Mouse (Mus musculus) urinary bladder, postnatal 10 days (tissue): ENCODE data around the gene Ajm1.
"Not testable (repeated sequence)": the region's sequence is repeated elsewhere in the genome, so short reads cannot be mapped to it uniquely, and the experiment has no call there.

Experiments
- DNase-seq: peaks from one replicate; pipeline ENCODE4 v3.0.0; 2022; ENCODE audit warnings: low spot score

The Ajm1 gene

DNA sequence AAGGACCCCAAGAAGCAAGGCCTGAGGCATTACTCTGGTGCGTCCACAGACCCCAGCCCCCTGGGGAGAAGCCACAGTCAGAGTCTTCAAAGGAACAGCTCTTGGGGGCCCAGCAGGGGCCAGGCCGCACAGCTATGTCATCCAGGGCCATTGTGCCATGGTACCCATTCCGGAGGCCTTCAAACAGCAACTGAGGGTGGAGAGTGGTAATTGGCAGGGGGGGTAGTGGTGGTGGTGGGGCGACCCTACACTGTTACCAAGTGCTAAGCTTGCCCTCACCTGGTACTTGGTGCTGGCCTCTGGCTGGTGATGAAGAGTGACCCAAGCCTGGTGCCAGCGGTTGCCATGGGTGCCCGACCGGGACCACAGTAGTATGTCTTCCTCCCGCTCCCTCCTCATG, 15.8 kb downstream of the Ajm1 start:
- no peak for DNase-seq

DNA sequence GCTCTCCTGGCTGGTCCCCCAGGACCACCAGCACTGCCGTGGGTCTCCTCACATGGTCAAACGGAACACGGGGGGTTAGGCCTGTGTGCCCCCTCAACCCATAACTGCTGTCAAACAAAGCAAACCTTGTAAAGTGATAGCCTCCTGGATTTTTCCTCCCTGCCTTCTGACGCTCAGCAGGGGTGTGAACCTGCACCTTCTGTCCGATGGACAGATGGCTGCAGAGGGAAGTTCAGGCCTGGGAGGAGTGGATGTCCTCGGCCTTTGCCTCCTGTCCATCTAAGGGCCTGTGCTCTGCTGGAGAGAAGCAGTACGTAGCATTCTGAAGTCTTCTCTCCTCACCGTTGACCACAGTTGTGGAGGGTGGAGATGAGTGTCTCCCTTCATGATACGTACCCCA, 19.6 kb downstream of the Ajm1 start:
- DNase-seq, result no peak

DNA sequence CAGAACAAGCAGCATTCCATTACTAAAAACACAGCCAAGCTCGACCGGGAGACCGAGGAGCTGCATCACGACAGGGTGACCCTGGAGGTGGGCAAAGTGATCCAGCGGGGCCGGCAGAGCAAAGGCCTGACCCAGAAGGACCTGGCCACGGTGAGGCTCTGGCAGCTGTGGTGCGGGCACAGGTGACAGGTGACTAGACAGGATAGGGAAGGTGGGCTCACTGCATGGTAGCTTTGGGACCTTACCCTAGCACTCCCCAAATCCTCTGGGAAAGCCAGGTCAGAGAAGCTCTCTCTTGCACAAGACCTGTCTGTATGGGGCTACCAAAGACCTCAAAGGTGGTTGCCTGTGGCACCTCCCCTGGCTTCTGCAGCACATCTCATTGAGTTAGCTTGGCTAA, 21.0 kb downstream of the Ajm1 start:
- no peak for DNase-seq

DNA sequence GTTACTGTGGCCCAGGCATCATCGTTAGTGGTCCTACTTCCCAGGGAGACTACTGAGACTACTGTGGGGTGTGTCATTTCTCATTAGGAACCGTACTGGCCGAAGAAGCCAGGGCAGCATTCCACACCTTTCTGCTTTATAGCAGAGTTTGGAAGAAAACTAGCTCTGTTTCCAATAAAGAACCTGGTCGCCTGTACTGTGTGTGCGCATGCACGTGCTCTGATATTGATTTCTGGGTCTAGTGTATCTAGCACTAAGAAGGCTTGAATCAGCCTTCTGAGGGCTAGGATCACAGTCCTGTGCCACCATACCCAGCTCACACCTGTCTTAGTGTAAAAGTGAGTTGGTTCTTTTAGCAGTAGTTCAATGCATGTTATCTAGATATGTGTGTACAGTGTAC, 22.8 kb downstream of the Ajm1 start:
- no peak for DNase-seq

DNA sequence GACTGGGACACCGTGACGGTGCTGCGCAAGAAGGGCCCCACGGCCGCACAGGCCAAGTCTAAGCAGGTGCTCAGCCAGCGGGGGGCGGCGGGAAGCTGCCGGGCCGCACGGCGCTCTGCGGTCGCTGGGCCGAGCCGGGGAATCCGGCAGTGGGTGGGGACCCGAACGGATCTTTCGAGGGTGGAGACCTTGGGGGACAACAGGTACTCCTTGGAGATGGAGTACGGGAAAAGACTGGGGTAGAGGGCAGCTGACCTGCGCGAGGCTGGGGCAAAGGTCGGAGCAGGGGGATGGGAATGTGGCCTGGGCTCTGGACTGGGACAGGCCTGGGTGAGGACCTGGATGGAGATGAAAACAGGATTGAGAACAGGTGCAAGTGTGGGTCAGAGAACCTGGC, 23.6 kb downstream of the Ajm1 start:
- DNase-seq, result no peak

DNA sequence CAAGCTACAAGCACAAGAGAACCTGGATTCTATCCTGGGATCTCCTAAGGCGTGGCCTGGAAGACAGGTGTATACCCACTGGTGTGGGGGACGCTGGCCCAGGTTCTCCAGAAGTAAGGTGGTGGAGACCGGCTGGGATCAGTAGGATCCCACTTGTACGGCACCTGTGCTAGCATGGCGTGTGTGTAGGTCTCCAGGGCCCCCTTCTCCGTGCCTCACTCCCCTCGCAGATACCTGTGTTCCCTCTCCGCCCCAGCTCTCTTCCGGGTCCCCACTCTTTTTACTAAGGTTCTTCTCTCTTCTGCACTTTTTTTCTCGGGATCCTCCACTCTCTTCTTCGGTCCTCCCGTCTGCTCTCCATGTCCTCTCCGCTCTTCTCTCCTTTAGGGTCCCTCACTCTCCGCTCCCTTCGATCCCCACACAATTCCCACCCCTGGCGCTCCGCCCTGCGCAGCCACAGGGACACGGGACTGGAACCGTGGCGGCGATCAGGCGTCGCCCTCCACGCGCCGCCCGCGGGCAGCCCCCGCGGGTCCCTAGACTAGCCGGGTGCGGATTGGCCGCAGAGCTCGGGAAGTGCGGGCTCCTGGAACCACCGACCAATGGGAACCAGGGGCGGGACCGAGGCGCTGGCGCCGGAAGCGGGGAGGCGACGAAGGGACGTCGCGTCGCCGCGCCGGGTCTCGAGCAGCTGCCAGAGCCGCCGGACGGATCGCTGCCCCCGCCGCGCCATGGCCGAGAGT, 24.2 kb downstream of the Ajm1 start, which contains the start of gene Edf1:
Gene Edf1 (plus strand): TSS at position 627 of the 743 bp plus-strand sequence.
- peak; percentile 74 for DNase-seq

DNA sequence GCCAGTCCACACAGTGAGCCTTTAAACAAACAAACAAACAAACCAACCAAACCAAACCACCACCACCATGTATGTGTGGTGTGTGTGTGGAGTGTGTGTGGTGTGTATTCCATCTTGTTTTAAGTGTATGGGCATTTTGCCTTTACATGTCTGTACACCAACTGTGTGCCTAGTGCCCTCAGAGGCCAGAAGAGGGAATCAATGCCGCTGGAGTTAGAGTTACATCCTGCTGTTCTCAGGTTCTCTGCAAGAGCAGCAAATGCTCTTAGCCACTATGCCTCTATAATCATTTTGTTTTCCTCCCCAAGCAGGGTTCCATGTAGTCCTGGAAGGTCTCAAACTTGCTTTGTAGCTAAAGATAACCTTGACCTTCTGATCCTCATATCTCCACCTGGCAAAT, 25.3 kb downstream of the Ajm1 start:
- no peak for DNase-seq

DNA sequence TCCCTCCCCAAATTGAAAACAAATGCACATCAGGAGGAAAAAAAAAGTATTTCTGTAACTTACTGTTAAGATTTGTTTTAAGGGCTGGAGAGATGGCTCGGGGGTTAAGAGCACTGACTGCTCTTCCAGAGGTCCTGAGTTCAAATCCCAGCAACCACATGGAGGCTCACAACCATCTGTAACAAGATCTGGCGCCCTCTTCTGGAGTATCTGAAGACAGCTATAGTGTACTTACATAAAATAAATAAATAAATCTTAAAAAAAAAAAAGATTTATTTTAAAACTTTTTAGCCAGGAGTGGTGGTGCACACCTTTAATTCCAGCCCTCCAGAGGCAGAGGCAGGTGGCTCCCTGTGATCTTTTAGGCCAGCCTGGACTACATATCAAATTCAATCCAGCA, 26.1 kb downstream of the Ajm1 start:
- not testable (repeated sequence) for DNase-seq

DNA sequence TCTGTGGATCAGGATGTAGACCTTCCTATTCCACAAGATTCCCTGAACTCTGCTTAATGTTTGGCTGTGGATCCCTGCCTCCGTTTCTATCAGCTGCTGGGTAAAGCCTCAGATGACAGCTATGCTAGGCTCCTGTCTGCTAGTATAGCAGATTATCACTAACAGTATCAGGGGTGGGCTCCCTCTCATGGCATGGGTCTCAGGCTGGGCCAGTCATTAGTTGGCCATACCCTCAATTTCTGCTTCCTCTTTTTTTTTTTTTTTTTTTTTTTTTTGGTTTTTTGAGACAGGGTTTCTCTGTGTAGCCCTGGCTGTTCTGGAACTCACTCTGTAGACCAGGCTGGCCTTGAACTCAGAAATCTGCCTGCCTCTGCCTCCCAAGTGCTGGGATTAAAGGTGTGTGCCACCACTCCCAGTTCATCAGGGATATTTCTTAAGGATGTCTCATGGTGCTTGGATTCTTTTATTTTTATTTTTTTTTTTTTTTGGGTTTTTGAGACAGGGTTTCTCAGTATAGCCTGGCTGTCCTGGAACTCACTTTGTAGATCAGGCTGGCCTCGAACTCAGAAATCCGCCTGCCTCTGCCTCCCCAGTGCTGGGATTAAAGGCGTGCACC, 28.3 kb downstream of the Ajm1 start:
- not testable (repeated sequence) for DNase-seq

DNA sequence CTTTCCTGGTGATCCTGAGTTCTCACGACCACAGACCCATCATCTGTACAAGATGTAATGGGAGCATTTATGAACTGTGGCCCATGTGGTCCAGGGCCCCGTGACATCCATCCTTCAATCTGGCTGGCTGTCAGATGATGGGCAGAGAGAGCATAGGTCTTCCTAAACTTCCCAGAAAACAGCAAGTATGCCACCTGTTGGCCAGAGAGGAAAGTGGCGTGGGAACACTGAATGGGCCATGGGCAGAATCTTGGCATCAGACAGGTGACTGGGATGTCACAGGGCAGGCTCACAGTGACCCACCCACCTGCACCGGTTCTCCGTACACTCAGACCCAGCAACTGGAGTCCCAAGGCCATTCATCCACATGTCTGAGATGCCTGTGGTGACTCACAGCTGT, 30.4 kb downstream of the Ajm1 start:
- no peak for DNase-seq

DNA sequence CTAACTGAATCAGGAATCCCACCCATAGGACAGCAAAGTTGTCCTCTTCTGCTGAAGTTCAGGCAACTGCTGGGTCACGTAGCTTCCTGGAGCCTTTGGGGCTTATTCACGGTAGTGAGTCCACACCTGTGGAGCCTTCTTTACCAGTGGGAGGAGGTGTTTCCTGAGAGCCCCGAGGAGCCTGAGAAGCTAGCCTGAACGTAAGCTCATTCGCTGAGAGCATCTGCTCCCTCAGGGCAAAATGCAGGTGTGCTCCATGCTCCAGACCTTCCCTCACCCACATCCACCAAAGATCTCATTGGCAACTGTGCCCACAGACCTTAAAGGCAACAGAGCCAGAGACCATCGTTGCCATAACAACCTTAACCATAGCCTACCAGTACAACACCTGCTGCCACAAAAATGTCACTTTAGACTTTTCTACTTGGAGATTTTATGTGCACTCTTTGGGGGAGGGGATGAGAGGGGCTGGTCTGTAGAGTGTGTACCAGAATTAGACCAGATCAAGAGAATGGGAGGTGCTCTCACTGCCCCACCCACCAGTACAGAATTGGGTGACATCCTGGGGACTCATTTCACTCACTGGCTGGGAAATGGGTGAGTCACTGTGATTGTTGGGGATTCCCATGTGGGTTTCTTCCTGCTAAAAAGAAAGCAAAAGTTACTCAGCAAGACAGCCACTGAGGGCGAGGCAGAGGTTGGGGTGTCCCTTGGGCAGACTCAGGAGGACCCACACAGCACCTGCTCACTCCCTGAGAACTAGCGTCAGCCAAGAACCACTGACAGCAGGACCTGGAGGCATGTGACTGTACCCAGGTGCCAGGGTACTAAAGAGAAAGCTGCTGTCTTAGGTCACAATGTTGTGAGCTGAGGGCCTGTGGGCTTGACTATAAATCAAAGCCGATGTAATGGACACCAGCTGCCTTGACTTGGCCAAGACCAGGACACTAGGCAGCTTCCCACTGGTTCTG, 32.3 kb downstream of the Ajm1 start:
- no peak for DNase-seq

DNA sequence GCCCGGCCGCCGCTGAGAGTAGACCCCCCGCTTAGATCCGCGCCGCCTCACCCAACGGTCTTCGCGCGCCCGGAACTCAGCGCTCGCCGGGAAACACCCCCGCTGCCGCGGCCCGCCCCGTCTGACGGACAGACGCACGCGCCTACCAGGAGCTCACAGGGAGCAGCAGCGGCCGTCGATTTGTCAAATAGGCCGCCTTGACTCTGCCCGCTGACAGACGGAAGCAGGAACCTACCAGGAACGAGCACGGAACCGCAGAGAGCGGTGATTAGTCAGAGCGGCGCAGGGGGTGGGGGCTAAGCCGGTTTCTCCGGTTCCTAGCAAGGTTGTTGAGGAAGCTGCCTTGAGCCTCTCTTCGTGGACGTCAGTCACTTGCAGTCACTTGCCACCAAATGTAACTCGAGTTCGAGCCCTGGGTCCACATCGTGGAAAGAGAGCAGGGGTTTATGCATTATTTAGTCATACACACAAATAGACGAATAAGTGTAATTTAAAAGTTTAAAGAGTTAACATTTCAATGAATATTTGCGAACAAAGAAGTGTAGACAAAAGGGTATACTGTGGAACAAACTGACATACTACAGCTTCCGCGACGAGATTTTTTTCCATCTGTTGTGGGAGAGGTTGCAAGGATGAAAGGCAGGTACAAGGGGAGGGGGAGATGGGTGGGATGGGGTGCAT, 34.6 kb downstream of the Ajm1 start, which contains the start of gene Traf2:
Gene Traf2 (minus strand): TSS at position 130 of the 681 bp plus-strand sequence.
- peak; percentile 97 for DNase-seq

DNA sequence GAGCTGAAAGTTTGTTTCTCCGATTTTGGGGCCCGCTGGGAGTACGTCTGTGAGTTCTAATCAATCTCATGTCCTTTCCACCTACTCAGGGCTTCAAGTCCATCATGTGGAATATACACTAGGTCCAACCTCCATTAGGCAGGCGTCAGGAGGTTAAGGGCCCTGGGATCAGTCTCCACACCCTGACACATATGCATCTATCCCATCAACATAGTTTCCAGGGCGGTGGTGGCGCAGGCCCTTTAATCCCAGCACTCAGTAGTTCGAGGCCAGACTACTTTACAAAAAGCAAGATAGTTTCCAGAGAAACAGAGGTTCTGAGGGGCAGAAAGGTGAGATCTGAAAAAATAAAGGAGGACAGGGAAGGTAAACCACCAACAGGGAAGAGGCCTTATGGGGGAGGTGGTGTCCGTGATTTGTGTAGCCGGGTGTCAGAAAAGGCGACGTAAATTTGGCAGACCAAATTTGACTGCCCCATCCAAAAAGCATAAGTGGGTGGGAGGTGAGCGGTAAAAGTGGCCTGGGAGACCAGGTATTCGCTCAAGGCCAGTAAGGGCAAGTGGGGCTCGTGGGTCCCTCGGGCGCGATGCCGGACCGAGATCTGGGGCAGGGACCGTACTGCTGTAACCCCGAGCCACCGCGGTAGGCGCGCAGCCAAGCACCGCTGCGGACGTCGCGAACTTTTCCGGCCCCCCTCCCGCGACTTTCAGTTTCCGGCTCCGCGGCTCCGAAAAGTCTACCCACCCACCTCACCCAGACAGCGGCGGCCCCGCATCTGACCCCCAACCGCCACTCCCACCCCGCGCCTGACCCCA, 35.4 kb downstream of the Ajm1 start:
- DNase-seq, result peak; percentile 28

DNA sequence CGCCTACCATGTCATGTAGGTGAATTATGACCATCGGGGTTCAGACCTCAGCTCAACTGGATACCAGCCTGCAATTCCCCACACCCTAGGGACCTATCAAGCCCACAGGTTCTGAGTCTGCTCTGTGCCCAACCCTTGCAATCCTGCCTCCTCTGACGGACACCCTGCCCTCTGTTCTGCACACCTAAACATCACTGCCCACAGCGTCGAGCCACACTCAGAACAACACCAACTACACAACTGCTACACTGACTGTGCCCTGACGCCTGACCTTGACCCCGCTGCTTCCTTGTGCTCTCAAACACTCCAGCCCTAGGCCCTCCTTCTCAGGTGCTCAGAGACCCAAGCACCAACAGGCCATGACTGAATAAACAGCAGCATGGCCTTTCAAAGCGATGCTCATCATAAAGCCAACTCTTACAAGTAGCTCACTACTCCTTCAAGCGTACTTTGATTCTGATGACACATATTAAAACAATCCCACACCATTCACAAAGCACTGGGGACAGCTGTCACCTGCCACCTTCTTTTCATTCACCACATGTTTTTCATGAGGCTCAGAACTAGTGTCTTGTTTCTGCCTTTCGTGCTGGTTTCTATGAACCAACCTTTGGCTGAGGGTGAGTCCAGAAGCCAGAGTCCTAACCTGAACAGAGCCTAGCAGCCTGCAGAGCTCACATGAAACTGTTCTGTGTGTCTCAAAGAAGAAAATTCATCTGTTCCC, 39.8 kb downstream of the Ajm1 start:
- no peak for DNase-seq

DNA sequence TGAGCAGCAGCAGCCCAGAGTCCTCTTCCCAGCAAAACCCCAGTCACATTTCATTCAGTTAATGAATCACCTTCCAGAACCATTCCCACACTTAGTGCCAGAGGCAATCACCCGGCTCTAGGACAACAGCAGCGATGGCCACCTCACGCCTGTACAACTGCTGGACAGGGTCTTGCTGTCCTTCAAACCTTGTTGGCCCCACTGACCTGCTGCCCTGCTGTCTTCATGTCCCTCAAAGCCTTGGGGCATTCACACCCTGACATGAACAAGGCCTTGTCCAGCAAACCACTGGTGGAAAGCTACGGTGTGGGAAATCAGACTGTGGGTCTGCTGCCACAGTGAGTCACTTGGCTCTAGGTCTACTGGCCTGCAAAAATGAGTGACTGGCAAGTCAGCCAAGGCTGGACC, 41.0 kb downstream of the Ajm1 start:
- no peak for DNase-seq

DNA sequence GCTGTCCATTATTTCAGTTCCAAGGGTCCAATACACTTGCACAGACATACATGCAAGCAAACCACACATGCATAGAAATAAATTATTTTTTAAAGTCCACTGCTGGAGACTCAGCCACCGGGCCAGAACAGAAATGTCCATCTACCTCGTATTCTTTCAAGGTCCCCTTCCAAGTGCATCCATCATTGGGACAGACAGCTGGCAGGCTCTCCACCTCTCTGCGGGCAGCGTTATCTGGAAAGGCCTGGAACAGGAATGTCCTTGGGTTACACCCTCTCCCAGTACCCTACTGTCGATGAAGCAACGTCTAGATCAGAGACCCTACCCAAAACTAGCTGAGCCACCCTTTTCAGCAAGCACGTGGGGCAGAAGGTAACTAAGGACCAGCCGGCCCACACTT, 45.0 kb downstream of the Ajm1 start:
- no peak for DNase-seq

DNA sequence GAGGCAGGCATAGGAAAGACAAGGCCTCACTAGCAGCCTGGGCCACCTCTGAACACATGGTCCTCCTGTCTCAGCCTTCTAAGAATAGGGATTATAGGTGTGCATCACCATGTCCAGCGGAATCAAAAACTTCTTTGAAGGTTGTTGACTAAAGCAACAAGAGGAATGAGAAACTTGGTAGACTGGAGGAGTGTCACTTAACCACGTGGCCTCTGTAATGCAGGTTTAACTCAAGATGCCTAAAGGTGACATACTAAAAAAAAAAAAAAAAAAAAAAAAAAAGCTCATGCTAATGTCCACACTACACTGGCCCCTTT, 46.7 kb downstream of the Ajm1 start:
- DNase-seq, result no peak

DNA sequence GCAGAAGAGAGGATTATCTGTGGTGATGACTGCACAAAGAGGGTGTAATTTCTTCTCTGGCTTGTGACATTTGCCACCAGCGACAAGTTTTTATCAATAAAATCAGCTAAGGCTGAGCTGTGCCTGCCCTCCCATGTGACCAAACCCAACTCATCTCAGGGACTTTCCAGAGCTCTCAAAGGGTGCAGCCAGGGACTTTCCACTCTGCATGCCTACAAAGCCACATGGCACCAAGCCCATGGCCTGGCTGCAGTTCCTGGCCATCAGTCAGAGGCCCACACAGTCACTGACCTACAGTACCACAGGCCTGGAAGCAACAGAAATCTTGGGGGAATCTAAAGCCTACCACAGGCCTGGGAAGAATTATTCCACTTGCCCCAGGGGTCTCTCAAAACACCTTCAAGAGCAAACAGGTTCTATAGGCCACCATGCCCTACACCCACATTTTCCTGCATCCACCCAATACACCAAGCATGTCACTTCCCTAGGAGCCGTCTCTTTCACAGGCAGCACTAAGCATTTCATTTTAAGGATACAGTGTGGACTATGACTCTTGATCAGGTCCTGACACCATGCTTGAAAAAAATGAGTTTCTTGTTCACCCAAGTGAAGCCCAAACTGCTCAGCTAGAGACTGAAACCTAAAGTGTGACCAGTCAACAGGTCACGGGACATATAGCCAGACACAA, 47.2 kb downstream of the Ajm1 start:
- no peak for DNase-seq

DNA sequence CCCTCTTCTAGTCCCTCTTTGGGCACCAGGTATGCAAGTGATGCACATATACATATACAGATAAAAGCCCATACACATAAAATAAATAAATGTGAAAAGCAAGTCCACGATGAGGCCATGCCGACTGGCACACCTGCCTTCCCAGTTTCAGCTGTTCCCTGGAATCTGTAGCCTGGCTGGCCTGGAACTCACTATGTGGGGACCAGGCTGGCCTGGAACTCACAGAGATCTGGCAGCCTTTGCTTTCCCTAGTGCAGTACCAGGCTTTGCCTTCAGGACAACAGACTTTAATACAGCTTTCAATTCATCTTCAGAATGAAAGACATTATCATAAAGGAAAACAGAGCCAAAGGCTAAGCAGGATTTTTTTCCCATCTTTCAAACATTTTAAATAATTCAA, 47.9 kb downstream of the Ajm1 start:
- DNase-seq, result no peak
